Mouse (Mus musculus) stomach, postnatal 0 days (tissue): Measurements from ENCODE around the gene Atxn7.

ENCODE experiments used
- CTCF ChIP-seq: IDR thresholded peaks from 2 replicates; pipeline ENCODE4 v1.5.1; 2016; ENCODE audit warnings: antibody characterized with exemption, low read depth, mild to moderate bottlenecking, moderate library complexity
- EP300 ChIP-seq: optimal IDR thresholded peaks from 2 replicates; pipeline ENCODE3; 2016; ENCODE audit warnings: antibody characterized with exemption

- TF ChIP-seq CTCF (no peak), EP300 (no peak)
Observed at GRCm38 (mm10) chr14:14086711-14087263, 125.5 kb downstream of the Atxn7 start.
